Mouse (Mus musculus): ENCODE data around the gene Psmd14. TPM values are rescaled to one million over a fixed set of nuclear protein-coding genes. Genes with fewer than 3 reads are reported as not detected.

The Psmd14 gene
- polyA plus RNA-seq, 2 experiments from 2014 or later: 180 to 182 TPM

GRCm38 (mm10) chr2:61764470-61765105 is 53.1 kb downstream of the Psmd14 start:
- ATAC-seq: no peak

DNA sequence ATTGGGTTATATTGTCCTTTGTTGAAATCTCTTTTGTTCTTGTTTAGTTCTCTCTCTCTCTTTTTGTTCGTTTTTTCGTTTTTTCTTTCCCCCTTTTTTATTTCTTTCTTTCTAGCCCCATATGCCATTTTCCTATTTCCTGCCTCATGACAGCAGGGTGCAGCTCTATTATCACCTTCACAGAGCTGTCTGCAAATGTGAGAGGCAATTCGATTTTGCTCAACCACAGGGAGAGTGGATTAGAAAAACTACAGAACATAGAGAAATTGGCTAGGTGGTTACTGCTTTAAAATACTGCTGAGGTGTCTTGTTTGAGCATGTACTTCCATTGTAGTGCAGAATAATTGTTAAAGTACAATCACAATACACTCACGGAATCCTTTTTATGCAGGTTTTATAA is 54.0 kb downstream of the Psmd14 start:
- no peak for ATAC-seq

DNA sequence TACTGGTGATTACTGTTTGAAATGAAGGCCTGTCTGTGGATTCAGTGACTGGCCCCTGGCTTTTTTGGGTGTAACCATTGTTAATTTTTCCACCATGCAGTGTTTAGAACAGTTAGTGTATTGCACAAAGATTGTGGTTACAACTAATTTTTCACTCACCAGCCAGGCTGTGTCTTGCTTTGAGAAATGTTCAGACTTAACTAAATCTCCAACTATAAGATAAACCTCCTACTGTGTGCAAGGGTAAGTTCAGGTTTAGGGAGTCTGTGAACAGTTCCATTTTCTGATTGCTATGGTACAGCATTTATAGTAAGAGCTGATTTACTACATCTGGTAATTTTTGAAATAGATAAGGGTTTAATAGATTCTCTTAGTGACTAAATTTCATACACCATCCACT is 69.3 kb downstream of the Psmd14 start:
- ATAC-seq: no peak

DNA sequence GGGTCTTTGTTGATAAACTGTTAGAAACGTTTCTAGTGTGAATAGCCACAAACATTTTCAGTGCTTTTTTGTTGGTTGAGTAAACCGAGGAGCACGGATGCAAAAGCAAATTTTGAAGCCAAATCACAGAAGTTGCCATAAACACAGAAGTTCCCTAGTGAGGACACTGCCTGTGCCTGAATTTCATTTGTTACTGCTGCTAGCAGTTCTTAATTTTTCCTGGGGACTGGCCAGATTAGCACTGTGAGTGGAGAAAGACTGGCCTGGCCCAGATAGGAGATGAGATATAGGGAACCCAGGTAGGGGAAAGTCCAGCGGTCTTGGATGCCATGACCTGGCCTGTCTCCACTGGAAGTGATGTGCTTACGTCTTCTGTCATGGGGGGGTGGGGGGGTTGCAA is 83.5 kb downstream of the Psmd14 start:
- ATAC-seq: no peak

DNA sequence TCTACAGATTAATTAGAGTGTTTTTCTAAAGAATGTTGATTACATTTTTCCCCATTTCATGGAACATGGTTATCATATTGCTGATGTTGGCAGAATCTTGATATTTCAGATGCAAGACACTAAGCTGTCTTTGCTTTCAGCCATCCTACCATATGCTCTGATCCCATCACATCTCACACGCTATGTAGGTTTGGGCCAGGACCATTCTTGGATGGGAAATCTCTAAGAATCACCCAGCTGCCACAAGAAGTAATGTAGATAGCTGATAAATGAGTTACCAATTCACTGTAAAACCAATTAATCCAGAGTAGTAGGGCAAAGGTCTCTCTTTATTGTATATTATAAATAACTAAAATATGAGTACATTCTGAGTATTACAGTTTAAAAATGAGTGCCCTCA is 86.6 kb downstream of the Psmd14 start:
- ATAC-seq: no peak

GRCm38 (mm10) chr2:61802656-61803251 is 91.3 kb downstream of the Psmd14 start, which contains the start of gene Tbr1:
Gene Tbr1, plus strand, starts transcription at chr2:61802930.
- ATAC-seq: no peak

- ATAC-seq: peak; percentile 28
Observed at GRCm38 (mm10) chr2:61803443-61804367, 92.2 kb downstream of the Psmd14 start.

DNA sequence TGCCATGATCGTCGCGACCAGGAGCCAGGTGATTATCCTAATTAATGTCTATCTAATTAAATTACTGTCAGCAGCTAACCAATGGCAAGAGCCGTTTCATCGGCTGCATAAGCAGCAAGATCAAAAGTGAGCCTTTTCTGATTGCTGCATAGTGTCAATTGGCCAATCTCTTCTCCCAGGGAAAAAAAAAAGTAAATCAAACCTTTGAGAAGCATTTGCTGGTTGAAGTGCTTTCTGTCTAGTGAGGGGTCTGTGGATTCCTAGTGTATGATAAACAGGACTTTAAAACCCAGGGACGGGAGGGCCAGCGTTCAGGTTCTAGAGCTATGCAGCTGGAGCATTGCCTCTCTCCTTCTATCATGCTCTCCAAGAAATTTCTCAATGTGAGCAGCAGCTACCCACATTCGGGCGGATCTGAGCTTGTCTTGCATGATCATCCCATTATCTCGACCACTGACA is 92.9 kb downstream of the Psmd14 start:
- no peak for ATAC-seq

GRCm38 (mm10) chr2:61804841-61805540 is 93.5 kb downstream of the Psmd14 start:
- peak; percentile 3 for ATAC-seq

DNA sequence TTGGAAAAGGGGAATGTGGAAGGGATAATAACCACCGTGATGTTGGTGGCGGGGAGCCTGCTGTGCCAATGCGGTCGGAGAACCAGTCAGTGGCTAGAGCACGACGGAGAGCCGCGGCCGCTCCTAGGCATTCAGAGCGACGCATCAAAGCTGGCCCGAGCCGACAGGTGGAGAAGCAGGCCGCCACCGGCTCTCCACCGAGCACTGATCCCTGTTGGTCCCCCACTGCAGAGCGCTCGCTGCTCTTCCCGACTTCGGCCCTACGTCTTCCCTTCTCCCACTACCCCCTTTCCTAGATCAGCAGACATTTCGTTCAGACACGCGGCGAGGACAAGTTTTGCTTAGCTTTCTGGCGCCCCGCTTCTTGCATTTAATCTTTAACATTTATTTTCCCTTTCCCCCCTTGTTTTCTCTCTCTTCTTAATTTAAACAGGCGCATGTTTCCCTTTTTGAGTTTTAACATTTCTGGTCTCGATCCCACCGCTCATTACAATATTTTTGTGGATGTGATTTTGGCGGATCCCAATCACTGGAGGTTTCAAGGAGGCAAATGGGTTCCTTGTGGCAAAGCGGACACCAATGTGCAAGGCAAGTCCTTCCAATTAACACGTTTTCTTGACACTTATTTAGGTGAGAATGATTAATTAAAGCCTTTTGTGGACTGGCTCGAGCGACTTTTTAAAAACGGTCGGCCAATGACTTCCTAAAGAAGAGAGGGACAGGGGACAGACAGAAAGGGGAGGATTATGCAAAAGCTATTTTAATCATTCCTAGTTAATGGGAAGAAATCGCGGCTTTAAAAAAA is 94.2 kb downstream of the Psmd14 start:
- ATAC-seq: no peak

- no peak for ATAC-seq
Observed at GRCm38 (mm10) chr2:61806346-61806825, 94.9 kb downstream of the Psmd14 start.

DNA sequence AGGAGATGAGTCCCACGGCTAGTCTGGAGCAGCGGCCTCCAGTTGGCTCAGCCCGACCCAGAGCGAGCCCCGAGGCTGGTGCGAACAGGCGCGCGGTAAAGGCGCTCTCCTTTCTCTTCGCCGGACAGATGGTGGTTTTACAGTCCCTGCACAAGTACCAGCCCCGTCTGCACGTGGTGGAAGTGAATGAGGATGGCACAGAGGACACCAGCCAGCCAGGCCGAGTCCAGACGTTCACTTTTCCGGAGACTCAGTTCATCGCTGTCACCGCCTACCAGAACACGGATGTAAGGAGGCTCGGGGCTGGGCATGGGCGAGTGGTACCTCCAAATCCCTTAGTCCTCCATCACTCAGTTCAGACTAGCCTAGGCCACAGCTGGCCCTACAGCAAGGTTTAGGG is 95.7 kb downstream of the Psmd14 start:
- peak; percentile 13 for ATAC-seq

- no peak for ATAC-seq
Observed at GRCm38 (mm10) chr2:61807781-61808180, 96.3 kb downstream of the Psmd14 start.

DNA sequence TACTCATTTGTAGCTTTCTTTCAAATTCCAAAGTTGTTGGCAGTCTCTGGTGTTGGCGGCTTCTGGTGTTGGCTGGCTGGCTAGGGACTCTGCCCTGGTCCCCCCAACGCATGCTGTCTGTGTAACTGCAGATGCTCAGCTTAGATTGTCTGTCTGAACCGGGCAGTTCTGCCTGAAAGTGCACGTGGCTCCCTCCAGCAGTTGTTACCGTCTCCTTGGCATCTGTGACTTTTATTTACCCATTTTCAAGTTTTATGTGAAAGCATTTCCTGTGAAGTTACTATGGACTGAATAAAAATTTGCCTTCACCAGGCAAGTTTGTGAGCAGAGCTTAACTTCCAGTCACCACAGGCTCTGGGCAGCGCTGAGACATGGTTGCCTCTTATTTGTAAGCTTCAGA is 97.3 kb downstream of the Psmd14 start:
- no peak for ATAC-seq

DNA sequence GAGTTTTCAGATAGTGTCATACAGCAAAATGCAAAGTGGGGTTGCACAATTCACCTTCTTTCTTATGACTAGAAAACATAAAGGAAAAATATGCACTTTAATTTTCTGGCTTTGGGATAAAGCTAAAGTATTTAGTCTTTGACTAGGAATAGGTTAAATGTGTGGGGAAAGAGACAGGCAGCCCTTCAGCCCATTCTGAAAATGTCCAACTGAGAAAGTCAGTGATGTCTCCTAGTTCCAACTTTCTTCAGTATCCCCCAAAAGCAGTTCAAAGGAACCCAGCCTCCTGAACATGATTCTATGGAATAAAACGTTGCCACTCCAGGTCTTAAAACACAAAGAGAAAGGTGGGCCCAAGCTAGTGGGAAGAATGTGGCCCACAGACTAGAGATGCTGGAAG is 97.9 kb downstream of the Psmd14 start:
- ATAC-seq: no peak

- ATAC-seq: no peak
Observed at GRCm38 (mm10) chr2:61810751-61811150, 99.3 kb downstream of the Psmd14 start.

- no peak for ATAC-seq
Observed at GRCm38 (mm10) chr2:61811163-61811506, 99.6 kb downstream of the Psmd14 start.

DNA sequence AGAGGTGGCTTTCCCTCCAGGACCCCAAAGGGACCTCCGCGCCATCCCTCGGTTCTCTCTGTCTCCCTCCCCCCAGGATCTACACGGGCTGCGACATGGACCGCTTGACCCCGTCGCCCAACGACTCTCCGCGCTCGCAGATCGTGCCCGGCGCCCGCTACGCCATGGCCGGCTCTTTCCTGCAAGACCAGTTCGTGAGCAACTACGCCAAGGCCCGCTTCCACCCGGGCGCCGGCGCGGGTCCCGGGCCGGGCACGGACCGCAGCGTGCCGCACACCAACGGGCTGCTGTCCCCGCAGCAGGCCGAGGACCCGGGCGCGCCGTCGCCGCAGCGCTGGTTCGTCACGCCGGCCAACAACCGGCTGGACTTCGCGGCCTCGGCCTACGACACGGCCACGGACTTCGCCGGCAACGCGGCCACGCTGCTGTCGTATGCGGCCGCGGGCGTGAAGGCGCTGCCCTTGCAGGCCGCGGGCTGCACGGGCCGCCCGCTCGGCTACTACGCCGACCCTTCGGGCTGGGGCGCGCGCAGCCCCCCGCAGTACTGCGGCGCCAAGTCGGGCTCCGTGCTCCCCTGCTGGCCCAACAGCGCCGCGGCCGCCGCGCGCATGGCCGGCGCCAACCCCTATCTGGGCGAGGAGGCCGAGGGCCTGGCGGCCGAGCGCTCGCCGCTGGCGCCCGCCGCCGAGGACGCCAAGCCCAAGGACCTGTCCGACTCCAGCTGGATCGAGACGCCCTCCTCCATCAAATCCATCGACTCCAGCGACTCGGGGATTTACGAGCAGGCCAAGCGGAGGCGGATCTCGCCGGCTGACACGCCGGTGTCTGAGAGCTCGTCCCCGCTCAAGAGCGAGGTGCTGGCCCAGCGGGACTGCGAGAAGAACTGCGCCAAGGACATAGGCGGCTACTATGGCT is 100.3 kb downstream of the Psmd14 start:
- peak; percentile 35 for ATAC-seq

DNA sequence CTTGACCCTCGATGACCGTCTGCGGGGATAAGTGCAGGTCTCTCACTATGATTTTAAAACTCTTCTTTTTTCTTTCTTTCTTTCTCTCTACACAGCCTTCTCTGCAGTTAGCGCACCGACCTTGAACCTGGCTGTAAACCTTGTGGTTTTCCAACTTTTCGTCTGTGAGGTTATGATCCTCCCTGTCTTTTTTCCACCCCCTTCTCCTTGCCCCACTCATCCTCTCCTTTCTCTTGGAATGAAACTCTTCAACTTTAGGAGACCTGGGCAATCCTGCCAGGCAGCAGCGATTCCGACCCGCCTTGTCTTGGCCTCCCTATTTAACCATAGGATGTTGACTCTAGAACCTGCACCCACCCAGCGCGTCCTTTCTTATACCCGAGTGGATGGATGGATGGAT is 101.0 kb downstream of the Psmd14 start:
- no peak for ATAC-seq

GRCm38 (mm10) chr2:61813106-61813505 is 101.6 kb downstream of the Psmd14 start:
- no peak for ATAC-seq

DNA sequence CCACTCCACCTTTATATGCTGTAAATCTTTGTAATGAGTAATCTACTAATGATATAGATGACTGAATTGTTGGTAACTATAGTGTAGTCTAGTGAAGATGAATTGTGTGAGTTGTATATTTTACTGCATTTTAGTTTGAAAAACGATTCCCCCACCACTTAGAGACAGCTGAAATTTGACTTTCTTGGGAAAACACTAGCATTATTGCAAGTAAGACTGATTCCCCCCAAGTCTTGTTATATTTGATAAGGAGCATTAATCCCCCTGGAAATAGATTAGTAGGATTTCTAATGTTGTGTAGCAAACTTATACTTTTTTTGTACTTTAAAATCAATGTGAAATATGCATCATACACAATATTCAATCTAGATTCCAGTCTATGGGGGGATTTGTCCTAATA is 102.0 kb downstream of the Psmd14 start:
- no peak for ATAC-seq
